Mouse (Mus musculus): ENCODE data around the gene Efhb. TPM values are rescaled to one million over a fixed set of nuclear protein-coding genes. Genes with fewer than 3 reads are reported as not detected.

Gene Efhb
- polyA plus RNA-seq, 1 experiment from 2014 or later, result 0.75 TPM

GRCm38 (mm10) chr17:53478066-53478857, 15.1 kb upstream of the Efhb start:
- 6% methylated on average over 15 of the region's 15 CpGs for WGBS

GRCm38 (mm10) chr17:53468697-53469096, 5.6 kb upstream of the Efhb start:
- Histone ChIP-seq H3K4me3 (replicated peaks; ENCODE audit: low read length) (no peak overlapping the region), H3K36me3 (ENCODE audit: control insufficient read depth, insufficient read depth, low read length) (no peaks in the 10 kb centered on the region), H3K27ac (ENCODE audit: low read length) (no peak overlapping the region), H3K9me3 (replicated peaks; ENCODE audit: control insufficient read depth, low read length) (no peaks in the 10 kb centered on the region), H3K4me2 (ENCODE audit: low read depth, low read length) (no peak overlapping the region), H3K9ac (ENCODE audit: low read length) (no peak overlapping the region), H3K27me3 (ENCODE audit: control insufficient read depth, insufficient read depth, low read length) (no peaks in the 10 kb centered on the region), H3K4me1 (ENCODE audit: control insufficient read depth, insufficient read depth, low read length) (no peaks in the 10 kb centered on the region)
- no peak for ATAC-seq (ENCODE audit: insufficient read depth, low FRiP score)

More at GRCm38 (mm10) chr17:53478066-53478857, 15.1 kb upstream of the Efhb start:
- Histone ChIP-seq H3K36me3 (ENCODE audit: control insufficient read depth, insufficient read depth, low read length) (no peaks in the 10 kb centered on the region), H3K9me3 (replicated peaks; ENCODE audit: control insufficient read depth, low read length) (no peaks in the 10 kb centered on the region), H3K4me1 (ENCODE audit: control insufficient read depth, insufficient read depth, low read length) (peaks cover 15% of the 10 kb centered on the region), H3K9ac (ENCODE audit: low read length) (peak overlapping the region; percentile 86), H3K27me3 (ENCODE audit: control insufficient read depth, insufficient read depth, low read length) (no peaks in the 10 kb centered on the region), H3K4me3 (replicated peaks; ENCODE audit: low read length) (peak overlapping the region; percentile 83), H3K27ac (ENCODE audit: low read length) (peak overlapping the region; percentile 99), H3K4me2 (ENCODE audit: low read depth, low read length) (peak overlapping the region; percentile 75)
- ATAC-seq (ENCODE audit: insufficient read depth, low FRiP score), result no peak

- WGBS, result 56% methylated on average over 4 of the region's 4 CpGs
- ATAC-seq (ENCODE audit: insufficient read depth, low FRiP score), result no peak
- Histone ChIP-seq H3K27ac (ENCODE audit: low read length) (no peak overlapping the region), H3K9me3 (replicated peaks; ENCODE audit: control insufficient read depth, low read length) (no peaks in the 10 kb centered on the region), H3K4me2 (ENCODE audit: low read depth, low read length) (no peak overlapping the region), H3K4me1 (ENCODE audit: control insufficient read depth, insufficient read depth, low read length) (no peaks in the 10 kb centered on the region), H3K27me3 (ENCODE audit: control insufficient read depth, insufficient read depth, low read length) (no peaks in the 10 kb centered on the region), H3K9ac (ENCODE audit: low read length) (no peak overlapping the region), H3K36me3 (ENCODE audit: control insufficient read depth, insufficient read depth, low read length) (no peaks in the 10 kb centered on the region), H3K4me3 (replicated peaks; ENCODE audit: low read length) (no peak overlapping the region)
Observed at GRCm38 (mm10) chr17:53465569-53465968, 2.4 kb upstream of the Efhb start.

- no peaks in the 10 kb centered on the region for H3K36me3 ChIP-seq (ENCODE audit: control insufficient read depth, insufficient read depth, low read length)
- H3K9me3 ChIP-seq (replicated peaks; ENCODE audit: control insufficient read depth, low read length), result no peaks in the 10 kb centered on the region
- H3K27ac ChIP-seq (ENCODE audit: low read length), result no peak overlapping the region
- no peaks in the 10 kb centered on the region for H3K27me3 ChIP-seq (ENCODE audit: control insufficient read depth, insufficient read depth, low read length)
- no peak for ATAC-seq (ENCODE audit: insufficient read depth, low FRiP score)
- WGBS, result 15% methylated on average over 8 of the region's 9 CpGs
- peak overlapping the region; percentile 71 for H3K4me2 ChIP-seq (ENCODE audit: low read depth, low read length)
- peak overlapping the region; percentile 51 for H3K4me3 ChIP-seq (replicated peaks; ENCODE audit: low read length)
- no peaks in the 10 kb centered on the region for H3K4me1 ChIP-seq (ENCODE audit: control insufficient read depth, insufficient read depth, low read length)
- peak overlapping the region; percentile 40 for H3K9ac ChIP-seq (ENCODE audit: low read length)
Observed at GRCm38 (mm10) chr17:53463496-53463840, 347 bp upstream of the Efhb start.

GRCm38 (mm10) chr17:53456742-53457141, 6.4 kb downstream of the Efhb start:
- no peak overlapping the region for H3K4me3 ChIP-seq (replicated peaks; ENCODE audit: low read length)
- no peak for ATAC-seq (ENCODE audit: insufficient read depth, low FRiP score)
- no peaks in the 10 kb centered on the region for H3K27me3 ChIP-seq (ENCODE audit: control insufficient read depth, insufficient read depth, low read length)
- H3K4me1 ChIP-seq (ENCODE audit: control insufficient read depth, insufficient read depth, low read length), result no peaks in the 10 kb centered on the region
- H3K9ac ChIP-seq (ENCODE audit: low read length), result no peak overlapping the region
- no peak overlapping the region for H3K4me2 ChIP-seq (ENCODE audit: low read depth, low read length)
- no peaks in the 10 kb centered on the region for H3K36me3 ChIP-seq (ENCODE audit: control insufficient read depth, insufficient read depth, low read length)
- H3K27ac ChIP-seq (ENCODE audit: low read length), result no peak overlapping the region
- no peaks in the 10 kb centered on the region for H3K9me3 ChIP-seq (replicated peaks; ENCODE audit: control insufficient read depth, low read length)
- 69% methylated on average over 1 of the region's 1 CpGs for WGBS

- no peak overlapping the region for H3K4me3 ChIP-seq (replicated peaks; ENCODE audit: low read length)
Observed at GRCm38 (mm10) chr17:53456152-53456551, 7.0 kb downstream of the Efhb start.

GRCm38 (mm10) chr17:53402689-53403306, 60.3 kb downstream of the Efhb start:
- H3K9me3 ChIP-seq (replicated peaks; ENCODE audit: control insufficient read depth, low read length), result no peaks in the 10 kb centered on the region
- WGBS, result 40% methylated on average over 10 of the region's 10 CpGs
- H3K27ac ChIP-seq (ENCODE audit: low read length), result no peak overlapping the region
- no peaks in the 10 kb centered on the region for H3K27me3 ChIP-seq (ENCODE audit: control insufficient read depth, insufficient read depth, low read length)
- H3K36me3 ChIP-seq (ENCODE audit: control insufficient read depth, insufficient read depth, low read length), result no peaks in the 10 kb centered on the region
- H3K4me3 ChIP-seq (replicated peaks; ENCODE audit: low read length), result no peak overlapping the region
- no peak for ATAC-seq (ENCODE audit: insufficient read depth, low FRiP score)
- no peaks in the 10 kb centered on the region for H3K4me1 ChIP-seq (ENCODE audit: control insufficient read depth, insufficient read depth, low read length)
- H3K4me2 ChIP-seq (ENCODE audit: low read depth, low read length), result no peak overlapping the region
- no peak overlapping the region for H3K9ac ChIP-seq (ENCODE audit: low read length)

More at GRCm38 (mm10) chr17:53456152-53456551, 7.0 kb downstream of the Efhb start:
- Histone ChIP-seq H3K9me3 (replicated peaks; ENCODE audit: control insufficient read depth, low read length) (no peaks in the 10 kb centered on the region), H3K4me2 (ENCODE audit: low read depth, low read length) (no peak overlapping the region), H3K36me3 (ENCODE audit: control insufficient read depth, insufficient read depth, low read length) (no peaks in the 10 kb centered on the region), H3K4me1 (ENCODE audit: control insufficient read depth, insufficient read depth, low read length) (no peaks in the 10 kb centered on the region), H3K9ac (ENCODE audit: low read length) (no peak overlapping the region), H3K27me3 (ENCODE audit: control insufficient read depth, insufficient read depth, low read length) (no peaks in the 10 kb centered on the region), H3K27ac (ENCODE audit: low read length) (no peak overlapping the region)
- WGBS, result 83% methylated on average over 2 of the region's 2 CpGs
- no peak for ATAC-seq (ENCODE audit: insufficient read depth, low FRiP score)

- Histone ChIP-seq H3K27ac (ENCODE audit: low read length) (no peak overlapping the region), H3K9me3 (replicated peaks; ENCODE audit: control insufficient read depth, low read length) (no peaks in the 10 kb centered on the region), H3K27me3 (ENCODE audit: control insufficient read depth, insufficient read depth, low read length) (no peaks in the 10 kb centered on the region), H3K36me3 (ENCODE audit: control insufficient read depth, insufficient read depth, low read length) (no peaks in the 10 kb centered on the region), H3K4me3 (replicated peaks; ENCODE audit: low read length) (no peak overlapping the region), H3K9ac (ENCODE audit: low read length) (no peak overlapping the region), H3K4me1 (ENCODE audit: control insufficient read depth, insufficient read depth, low read length) (no peaks in the 10 kb centered on the region), H3K4me2 (ENCODE audit: low read depth, low read length) (no peak overlapping the region)
- WGBS, result 81% methylated on average over 2 of the region's 2 CpGs
- ATAC-seq (ENCODE audit: insufficient read depth, low FRiP score), result no peak
Observed at GRCm38 (mm10) chr17:53393201-53393600, 69.9 kb downstream of the Efhb start.

GRCm38 (mm10) chr17:53389507-53389906, 73.6 kb downstream of the Efhb start:
- no peak overlapping the region for H3K27ac ChIP-seq (ENCODE audit: low read length)
- no peak overlapping the region for H3K9ac ChIP-seq (ENCODE audit: low read length)
- 35% methylated on average over 4 of the region's 4 CpGs for WGBS
- no peak overlapping the region for H3K4me3 ChIP-seq (replicated peaks; ENCODE audit: low read length)
- no peak for ATAC-seq (ENCODE audit: insufficient read depth, low FRiP score)
- H3K4me1 ChIP-seq (ENCODE audit: control insufficient read depth, insufficient read depth, low read length), result no peaks in the 10 kb centered on the region
- H3K9me3 ChIP-seq (replicated peaks; ENCODE audit: control insufficient read depth, low read length), result no peaks in the 10 kb centered on the region
- H3K4me2 ChIP-seq (ENCODE audit: low read depth, low read length), result no peak overlapping the region
- no peaks in the 10 kb centered on the region for H3K36me3 ChIP-seq (ENCODE audit: control insufficient read depth, insufficient read depth, low read length)
- H3K27me3 ChIP-seq (ENCODE audit: control insufficient read depth, insufficient read depth, low read length), result no peaks in the 10 kb centered on the region

Measured in stomach, embryonic 16.5 days (tissue).